In genomic region chr2:122944841-122945240, GRCm38 (mm10) we compare ENCODE assay signal across 20 mouse cellular contexts.
DNase-seq lines count a peak whose midpoint lies in the region; ATAC-seq and TF ChIP-seq lines count a peak whose summit lies in the region.
"Had no signal": no experiment of that assay in that cellular context is flagged by ENCODE, and none has a peak within 500 bp of the region (broad histone marks: within the 10 kb centered on the region; RNA-seq: fewer than 3 reads in every experiment).

No protein-coding gene starts in this region.

- no peak overlapping the region for H3K4me3 ChIP-seq in forebrain, embryonic 12.5 days (replicated peaks)
- H3K4me3 ChIP-seq in forebrain, embryonic 10.5 days = no peak overlapping the region
- H3K4me3 ChIP-seq in liver, adult 2 months (ENCODE audit: insufficient read depth, low read depth, low read length) = no peak overlapping the region
- H3K4me3 ChIP-seq in liver, postnatal 0 days (ENCODE audit: low read depth, low read length) = no peak overlapping the region
- H3K4me3 ChIP-seq in intestine, postnatal 0 days (ENCODE audit: low read depth, low read length) = no peak overlapping the region
- H3K4me3 ChIP-seq: erythroblast, embryonic 14.5 days; heart, adult 2 months; layer of hippocampus, adult 2 months; limb, embryonic 15.5 days had no signal

- no peaks in the 10 kb centered on the region for H3K79me2 ChIP-seq in liver, adult 2 months (ENCODE audit: control insufficient read depth, insufficient read depth, low read length)

- H3K9me3 ChIP-seq in forebrain, embryonic 12.5 days = no peaks in the 10 kb centered on the region
- no peaks in the 10 kb centered on the region for H3K9me3 ChIP-seq in forebrain, embryonic 10.5 days
- no peaks in the 10 kb centered on the region for H3K9me3 ChIP-seq in liver, postnatal 0 days (ENCODE audit: low read length)
- no peaks in the 10 kb centered on the region for H3K9me3 ChIP-seq in intestine, postnatal 0 days (ENCODE audit: control insufficient read depth)
- H3K9me3 ChIP-seq: limb, embryonic 15.5 days had no signal

- H3K4me1 ChIP-seq in forebrain, embryonic 12.5 days = no peaks in the 10 kb centered on the region; the same call in 1 of the 2 replicates
- 0 out of 2 replicates have a peak, but pooled peaks cover 5% of the 10 kb centered on the region for H3K4me1 ChIP-seq in forebrain, embryonic 10.5 days
- H3K4me1 ChIP-seq in liver, adult 2 months (ENCODE audit: control insufficient read depth, insufficient read depth, low read length) = no peaks in the 10 kb centered on the region
- H3K4me1 ChIP-seq in liver, postnatal 0 days (ENCODE audit: insufficient read depth) = no peaks in the 10 kb centered on the region
- H3K4me1 ChIP-seq in intestine, postnatal 0 days (replicated peaks; ENCODE audit: control insufficient read depth, insufficient read depth, low read length) = no peaks in the 10 kb centered on the region
- H3K4me1 ChIP-seq: limb, embryonic 15.5 days had no signal

- TF ChIP-seq POLR2A in liver, adult 2 months (IDR thresholded peaks at IDR 0.05; ENCODE audit: extremely low read depth, insufficient read depth, low read length) = no peak

- DNase-seq in forebrain, embryonic 10.5 days (ENCODE audit: extremely low spot score, low spot score) = no peak
- DNase-seq in liver, adult 2 months (ENCODE audit: extremely low read depth, low read depth, low spot score) = peak; percentile 45
- no peak for DNase-seq in liver, postnatal 0 days
- DNase-seq in Muller cell, postnatal 12 days (ENCODE audit: inconsistent ontology term) = peak; percentile 16
- peak; percentile 29 for DNase-seq in retina, embryonic 14.5 days (ENCODE audit: low spot score)
- DNase-seq: cerebellum, adult 9-10 months; gastrocnemius, postnatal 10 days; heart, adult 2 months; heart, postnatal 36 days; kidney, adult 8-10 months; kidney, postnatal 14 days; lung, postnatal 4 days; right cerebral cortex, adult 18-20 months; thymus, postnatal 25 days had no signal

- H3K9ac ChIP-seq in forebrain, embryonic 12.5 days = no peak overlapping the region
- no peak overlapping the region for H3K9ac ChIP-seq in liver, adult 2 months (ENCODE audit: low read depth, low read length)
- no peak overlapping the region for H3K9ac ChIP-seq in liver, postnatal 0 days (replicated peaks)
- no peak overlapping the region for H3K9ac ChIP-seq in intestine, postnatal 0 days (ENCODE audit: low read depth, low read length)
- H3K9ac ChIP-seq: limb, embryonic 15.5 days had no signal

- H3K27me3 ChIP-seq in forebrain, embryonic 12.5 days = no peaks in the 10 kb centered on the region
- H3K27me3 ChIP-seq in forebrain, embryonic 10.5 days (ENCODE audit: poor library complexity, severe bottlenecking) = no peaks in the 10 kb centered on the region
- H3K27me3 ChIP-seq in liver, adult 2 months (ENCODE audit: control insufficient read depth, insufficient read depth, low read length) = no peaks in the 10 kb centered on the region
- no peaks in the 10 kb centered on the region for H3K27me3 ChIP-seq in liver, postnatal 0 days (ENCODE audit: insufficient read depth, low read length)
- H3K27me3 ChIP-seq in intestine, postnatal 0 days (replicated peaks; ENCODE audit: control insufficient read depth, insufficient read depth, low read length) = no peaks in the 10 kb centered on the region
- H3K27me3 ChIP-seq: limb, embryonic 15.5 days had no signal

- 56% methylated on average over 2 of the region's 2 CpGs for WGBS in forebrain, embryonic 12.5 days
- 86% methylated on average over 2 of the region's 2 CpGs for WGBS in forebrain, embryonic 10.5 days
- WGBS in liver, adult 2 months = 20% methylated on average over 2 of the region's 2 CpGs
- WGBS in liver, postnatal 0 days (ENCODE audit: insufficient replicate concordance) = 67% methylated on average over 2 of the region's 2 CpGs
- WGBS in intestine, postnatal 0 days = 47% methylated on average over 2 of the region's 2 CpGs

- TF ChIP-seq EP300 in liver, postnatal 0 days (IDR thresholded peaks at IDR 0.05; ENCODE audit: low read depth) = no peak

- peak; percentile 53; the same call in 1 of the 2 replicates for ATAC-seq in forebrain, embryonic 12.5 days (ENCODE audit: low FRiP score)
- no peak for ATAC-seq in liver, postnatal 0 days
- no peak for ATAC-seq in intestine, postnatal 0 days

- TF ChIP-seq CTCF in liver, adult 2 months (IDR thresholded peaks at IDR 0.05; ENCODE audit: low read depth, low read length) = no peak
- no peak for TF ChIP-seq CTCF in liver, postnatal 0 days (IDR thresholded peaks at IDR 0.05; ENCODE audit: low read depth)
- TF ChIP-seq CTCF in intestine, postnatal 0 days (IDR thresholded peaks at IDR 0.05; ENCODE audit: low read depth) = no peak

- no peak overlapping the region for H3K4me2 ChIP-seq in forebrain, embryonic 12.5 days
- no peak overlapping the region for H3K4me2 ChIP-seq in liver, postnatal 0 days (ENCODE audit: low read depth, low read length)
- H3K4me2 ChIP-seq in intestine, postnatal 0 days (replicated peaks; ENCODE audit: low read depth) = no peak overlapping the region
- H3K4me2 ChIP-seq: limb, embryonic 15.5 days had no signal

- no peak overlapping the region for H3K27ac ChIP-seq in forebrain, embryonic 12.5 days
- H3K27ac ChIP-seq in forebrain, embryonic 10.5 days = no peak overlapping the region
- no peak overlapping the region for H3K27ac ChIP-seq in liver, adult 2 months (replicated peaks; ENCODE audit: insufficient read depth, low read depth, low read length)
- no peak overlapping the region for H3K27ac ChIP-seq in liver, postnatal 0 days (ENCODE audit: low read depth)
- no peak overlapping the region for H3K27ac ChIP-seq in intestine, postnatal 0 days (ENCODE audit: low read depth, low read length)
- H3K27ac ChIP-seq: heart, adult 2 months; layer of hippocampus, adult 2 months; limb, embryonic 15.5 days had no signal

- H3K36me3 ChIP-seq in forebrain, embryonic 12.5 days (replicated peaks) = no peaks in the 10 kb centered on the region
- no peaks in the 10 kb centered on the region for H3K36me3 ChIP-seq in forebrain, embryonic 10.5 days (replicated peaks)
- H3K36me3 ChIP-seq in liver, adult 2 months (ENCODE audit: control insufficient read depth, insufficient read depth, low read length) = no peaks in the 10 kb centered on the region
- no peaks in the 10 kb centered on the region for H3K36me3 ChIP-seq in liver, postnatal 0 days (replicated peaks; ENCODE audit: insufficient read depth, low read length)
- no peaks in the 10 kb centered on the region for H3K36me3 ChIP-seq in intestine, postnatal 0 days (ENCODE audit: control insufficient read depth, insufficient read depth)
- H3K36me3 ChIP-seq: G1E; limb, embryonic 15.5 days had no signal

Comparison
In these comparisons a context has a peak if more than half of its experiments do, and no peak if none do; other contexts are left out.
1. DNase-seq: peak in liver, adult 2 months (single experiment), Muller cell, postnatal 12 days (single experiment) and retina, embryonic 14.5 days (single experiment); none in forebrain, embryonic 10.5 days (single experiment) and liver, postnatal 0 days (single experiment).